Mouse (Mus musculus) spleen, adult 2 months (tissue): ENCODE measurements around the gene Kif1c.

Experiments
- CTCF ChIP-seq: fragments of 200-500 bp; IDR thresholded peaks from 2 replicates; pipeline ENCODE4 v1.5.1; 2011; ENCODE audit warnings: mild to moderate bottlenecking, inconsistent platforms; ENCODE audit not compliant: insufficient read depth, insufficient read length, insufficient replicate concordance; ENCODE audit errors: extremely low read depth
- POLR2A ChIP-seq: fragments of 200-500 bp; IDR thresholded peaks from 2 replicates; pipeline ENCODE4 v1.6.1; 2011; ENCODE audit warnings: low read depth, low read length, inconsistent platforms

- TF ChIP-seq POLR2A, result no peak
- TF ChIP-seq CTCF, result no peak
Observed at GRCm38 (mm10) chr11:70724706-70725105, 24.4 kb downstream of the Kif1c start.
